Comparison of ENCODE assay signal across 14 mouse cellular contexts in the genomic region with DNA sequence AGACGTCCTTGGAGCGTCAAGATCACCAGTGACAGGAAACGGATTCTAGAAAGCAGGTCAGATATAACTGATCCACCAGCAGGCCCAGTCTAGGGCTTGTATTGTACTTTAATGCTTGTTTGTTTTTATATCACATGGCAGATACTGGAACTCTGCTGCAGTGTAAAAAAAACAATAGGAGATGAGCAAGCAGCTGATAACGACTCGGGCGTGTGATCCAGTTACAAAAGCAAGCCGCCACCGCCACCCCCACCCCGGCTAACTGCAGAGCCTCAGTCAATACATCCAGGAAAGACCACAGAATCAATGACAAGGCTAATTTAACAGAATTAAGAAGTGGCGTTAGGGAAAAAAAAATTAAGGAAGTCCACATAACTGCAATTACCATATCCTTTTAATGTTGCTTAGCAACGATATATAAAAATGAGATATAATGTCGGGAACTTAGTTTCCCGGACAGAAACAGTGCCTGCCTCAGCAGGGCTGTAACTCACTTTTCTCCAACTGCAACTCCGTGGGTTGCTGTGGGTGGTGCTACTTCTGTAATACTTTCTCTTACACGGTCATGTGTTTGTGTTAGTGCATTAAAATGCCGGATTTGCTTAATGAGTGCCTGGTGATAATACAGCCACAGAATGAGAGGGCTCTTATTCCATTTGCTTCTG.
DNase-seq lines count a peak whose midpoint lies in the region; ATAC-seq and TF ChIP-seq lines count a peak whose summit lies in the region.
"Had no signal": no experiment of that assay in that cellular context is flagged by ENCODE, and none has a peak within 500 bp of the region (broad histone marks: within the 10 kb centered on the region; RNA-seq: fewer than 3 reads in every experiment).

No protein-coding gene starts in this region.

- TF ChIP-seq CTCF in midbrain, postnatal 0 days (IDR thresholded peaks at IDR 0.05): no peak

- WGBS in heart, embryonic 10.5 days: 32% methylated on average over 16 of the region's 16 CpGs
- WGBS in midbrain, embryonic 10.5 days: 59% methylated on average over 16 of the region's 16 CpGs
- 39% methylated on average over 16 of the region's 16 CpGs for WGBS in midbrain, postnatal 0 days
- 20% methylated on average over 16 of the region's 16 CpGs for WGBS in hindbrain, embryonic 16.5 days
- WGBS in neural tube, embryonic 15.5 days: 17% methylated on average over 16 of the region's 16 CpGs

- H3K36me3 ChIP-seq in heart, embryonic 10.5 days: peaks cover 7% of the 10 kb centered on the region; the same call in 1 of the 2 replicates
- peaks cover 7% of the 10 kb centered on the region for H3K36me3 ChIP-seq in midbrain, embryonic 10.5 days
- H3K36me3 ChIP-seq in midbrain, postnatal 0 days (ENCODE audit: insufficient read depth, low read length): no peaks in the 10 kb centered on the region
- no peaks in the 10 kb centered on the region; the same call in 1 of the 2 replicates for H3K36me3 ChIP-seq in hindbrain, embryonic 16.5 days (ENCODE audit: control insufficient read depth, insufficient read depth, low read length)
- H3K36me3 ChIP-seq in neural tube, embryonic 15.5 days: no peaks in the 10 kb centered on the region
- H3K36me3 ChIP-seq: G1E had no signal

- intact Hi-C loops in left cerebral cortex, postnatal 14 days (cut with DNase I): no loop called here

- H3K4me3 ChIP-seq in heart, embryonic 10.5 days: no peak overlapping the region
- no peak overlapping the region for H3K4me3 ChIP-seq in midbrain, embryonic 10.5 days
- H3K4me3 ChIP-seq in midbrain, postnatal 0 days (ENCODE audit: low read depth, low read length): no peak overlapping the region
- no peak overlapping the region for H3K4me3 ChIP-seq in hindbrain, embryonic 16.5 days (ENCODE audit: low read length)
- no peak overlapping the region for H3K4me3 ChIP-seq in neural tube, embryonic 15.5 days (replicated peaks)
- H3K4me3 ChIP-seq: limb, embryonic 12.5 days had no signal

- no peak overlapping the region for H3K9ac ChIP-seq in midbrain, postnatal 0 days (replicated peaks; ENCODE audit: low read length, poor library complexity, severe bottlenecking)
- H3K9ac ChIP-seq in hindbrain, embryonic 16.5 days (ENCODE audit: low read depth, low read length): no peak overlapping the region
- H3K9ac ChIP-seq in neural tube, embryonic 15.5 days (replicated peaks): no peak overlapping the region
- H3K9ac ChIP-seq: limb, embryonic 12.5 days had no signal

- H3K4me2 ChIP-seq in midbrain, postnatal 0 days (ENCODE audit: low read depth, low read length, poor library complexity, severe bottlenecking): no peak overlapping the region
- H3K4me2 ChIP-seq in hindbrain, embryonic 16.5 days (ENCODE audit: low read length): no peak overlapping the region
- H3K4me2 ChIP-seq in neural tube, embryonic 15.5 days: peak overlapping the region; percentile 5; the same call in 1 of the 2 replicates
- H3K4me2 ChIP-seq: limb, embryonic 12.5 days had no signal

- H3K9me3 ChIP-seq in heart, embryonic 10.5 days: peaks cover 5% of the 10 kb centered on the region; the same call in 1 of the 2 replicates
- peaks cover 10% of the 10 kb centered on the region; the same call in 1 of the 2 replicates for H3K9me3 ChIP-seq in midbrain, embryonic 10.5 days (replicated peaks)
- H3K9me3 ChIP-seq in midbrain, postnatal 0 days (ENCODE audit: low read length): no peaks in the 10 kb centered on the region
- H3K9me3 ChIP-seq in hindbrain, embryonic 16.5 days (ENCODE audit: control insufficient read depth, low read length): peaks cover 3% of the 10 kb centered on the region; the same call in 1 of the 2 replicates
- no peaks in the 10 kb centered on the region for H3K9me3 ChIP-seq in neural tube, embryonic 15.5 days (replicated peaks)
- H3K9me3 ChIP-seq: limb, embryonic 12.5 days had no signal

- no peak for ATAC-seq in midbrain, postnatal 0 days (ENCODE audit: low FRiP score)
- ATAC-seq in hindbrain, embryonic 16.5 days: peak; percentile 35; the same call in 1 of the 2 replicates
- no peak for ATAC-seq in neural tube, embryonic 15.5 days (ENCODE audit: low FRiP score)

- no peak for DNase-seq in heart, embryonic 10.5 days (ENCODE audit: low spot score)
- no peak for DNase-seq in heart, adult 18-20 months
- DNase-seq in midbrain, embryonic 10.5 days (ENCODE audit: low spot score): no peak
- no peak for DNase-seq in midbrain, postnatal 0 days (ENCODE audit: low spot score)
- DNase-seq in B cell, adult 2 months: no peak
- no peak for DNase-seq in left cerebral cortex, postnatal 14 days (ENCODE audit: low spot score in 2 of 2)
- DNase-seq: cerebellum, adult 9-11 months; kidney, adult 18-20 months; right cerebral cortex, postnatal 4 days; thymus, postnatal 36 days had no signal

- H3K4me1 ChIP-seq in heart, embryonic 10.5 days: peaks cover 24% of the 10 kb centered on the region
- peaks cover 23% of the 10 kb centered on the region for H3K4me1 ChIP-seq in midbrain, embryonic 10.5 days
- peaks cover 7% of the 10 kb centered on the region; the same call in 1 of the 2 replicates for H3K4me1 ChIP-seq in midbrain, postnatal 0 days (ENCODE audit: insufficient read depth, low read length)
- peaks cover 6% of the 10 kb centered on the region for H3K4me1 ChIP-seq in hindbrain, embryonic 16.5 days (ENCODE audit: control insufficient read depth, insufficient read depth, low read depth, low read length)
- H3K4me1 ChIP-seq in neural tube, embryonic 15.5 days: peaks cover 31% of the 10 kb centered on the region

- peak overlapping the region; percentile 59 for H3K27ac ChIP-seq in heart, embryonic 10.5 days
- H3K27ac ChIP-seq in midbrain, embryonic 10.5 days (replicated peaks): peak overlapping the region; percentile 33; the same call in 1 of the 2 replicates
- no peak overlapping the region for H3K27ac ChIP-seq in midbrain, postnatal 0 days (ENCODE audit: low read depth, low read length)
- H3K27ac ChIP-seq in hindbrain, embryonic 16.5 days (ENCODE audit: low read depth, low read length): no peak overlapping the region
- peak overlapping the region; percentile 45; the same call in 1 of the 2 replicates for H3K27ac ChIP-seq in neural tube, embryonic 15.5 days (replicated peaks)
- H3K27ac ChIP-seq: limb, embryonic 12.5 days had no signal

- H3K27me3 ChIP-seq in heart, embryonic 10.5 days (ENCODE audit: insufficient read depth, poor library complexity, severe bottlenecking): no peaks in the 10 kb centered on the region
- H3K27me3 ChIP-seq in midbrain, embryonic 10.5 days (ENCODE audit: low read depth, poor library complexity, severe bottlenecking): 0 out of 2 replicates have a peak, but pooled peaks cover 6% of the 10 kb centered on the region
- no peaks in the 10 kb centered on the region for H3K27me3 ChIP-seq in midbrain, postnatal 0 days (ENCODE audit: insufficient read depth, low read length)
- H3K27me3 ChIP-seq in hindbrain, embryonic 16.5 days (replicated peaks; ENCODE audit: control insufficient read depth, insufficient read depth, low read length): no peaks in the 10 kb centered on the region
- H3K27me3 ChIP-seq in neural tube, embryonic 15.5 days (replicated peaks): no peaks in the 10 kb centered on the region
- H3K27me3 ChIP-seq: limb, embryonic 12.5 days had no signal

Comparison
In these comparisons a context has a peak if more than half of its experiments do, and no peak if none do; other contexts are left out.
1. H3K27ac ChIP-seq: peak in heart, embryonic 10.5 days (single experiment), midbrain, embryonic 10.5 days (single experiment) and neural tube, embryonic 15.5 days (single experiment); none in midbrain, postnatal 0 days (single experiment) and hindbrain, embryonic 16.5 days (single experiment).